Mouse (Mus musculus): ENCODE measurements around the gene Atp6v1g2.

DNA sequence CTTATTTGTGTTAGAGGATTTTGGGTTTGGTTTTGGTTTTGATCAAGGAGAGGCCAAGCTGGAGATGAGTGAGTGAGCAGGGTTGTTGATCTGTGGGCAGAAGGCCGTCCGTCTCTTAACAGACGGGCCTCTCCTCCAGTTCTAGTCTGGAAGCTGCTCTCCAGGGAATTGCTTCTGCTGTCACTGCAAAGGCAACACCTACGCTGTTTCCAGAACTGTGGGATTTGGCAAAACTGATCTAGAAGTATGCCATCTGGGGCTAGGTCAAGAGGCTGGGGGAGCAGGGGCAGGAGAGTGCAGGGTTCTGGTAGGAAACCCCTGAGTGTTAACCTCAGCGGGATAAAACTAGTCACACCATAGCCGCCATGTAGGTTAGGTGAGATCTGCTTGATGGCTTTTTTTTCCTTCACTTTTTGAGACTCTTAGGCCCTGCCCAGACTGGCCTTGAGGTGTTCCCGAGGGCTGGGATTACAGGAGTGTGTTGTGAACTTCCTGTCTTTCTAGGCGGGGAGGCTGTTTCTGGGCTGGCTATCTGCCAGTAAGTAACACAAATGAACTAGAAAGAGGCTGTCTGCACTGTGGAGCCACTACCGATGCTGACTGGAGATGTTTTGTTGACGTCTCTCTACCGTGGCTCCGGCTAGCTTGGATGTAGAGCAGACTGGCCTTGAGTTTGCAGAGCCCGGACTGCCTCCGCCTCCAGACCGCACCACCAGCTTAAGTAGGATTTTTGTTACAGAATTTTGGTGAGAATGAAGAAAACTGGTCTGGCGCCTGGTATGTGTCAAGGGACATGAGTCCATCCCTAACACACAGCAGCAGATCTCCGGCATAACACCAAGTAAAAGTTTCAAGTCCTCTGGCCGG lies at the start of gene Atp6v1g2:
- no peak for TF ChIP-seq TAL1 (IDR thresholded peaks at IDR 0.05; ENCODE audit: low read length)
- no peak for TF ChIP-seq GATA1 (IDR thresholded peaks at IDR 0.05; ENCODE audit: low read length)

Data from erythroblast, embryonic 14.5 days (primary cell).